In genomic region chr10:80575925-80576324, GRCm38 (mm10) we compare ENCODE assay signal across 9 mouse cellular contexts. TPM values are rescaled to one million over a fixed set of nuclear protein-coding genes. Genes with fewer than 3 reads are reported as not detected.
DNase-seq lines count a peak whose midpoint lies in the region; ATAC-seq lines count a peak whose summit lies in the region.
"Had no signal": no experiment of that assay in that cellular context is flagged by ENCODE, and none has a peak within 500 bp of the region (broad histone marks: within the 10 kb centered on the region; RNA-seq: fewer than 3 reads in every experiment).

No protein-coding gene starts in this region.

- H3K9ac ChIP-seq in embryonic facial prominence, embryonic 11.5 days (replicated peaks; ENCODE audit: low read length): peak overlapping the region; percentile 73
- peak overlapping the region; percentile 80 for H3K9ac ChIP-seq in hindbrain, embryonic 14.5 days
- H3K9ac ChIP-seq in midbrain, embryonic 16.5 days (ENCODE audit: low read depth, low read length): peak overlapping the region; percentile 87

- no peak overlapping the region for H3K27ac ChIP-seq in embryonic facial prominence, embryonic 11.5 days (replicated peaks; ENCODE audit: low read depth, low read length)
- H3K27ac ChIP-seq in hindbrain, embryonic 14.5 days: no peak overlapping the region
- no peak overlapping the region for H3K27ac ChIP-seq in midbrain, embryonic 16.5 days (ENCODE audit: low read length)

- H3K36me3 ChIP-seq in embryonic facial prominence, embryonic 11.5 days (replicated peaks; ENCODE audit: control insufficient read depth, insufficient read depth, low read depth, low read length): no peaks in the 10 kb centered on the region
- no peaks in the 10 kb centered on the region for H3K36me3 ChIP-seq in hindbrain, embryonic 14.5 days (replicated peaks; ENCODE audit: control insufficient read depth, insufficient read depth)
- H3K36me3 ChIP-seq in midbrain, embryonic 16.5 days (ENCODE audit: control insufficient read depth, insufficient read depth, low read length): no peaks in the 10 kb centered on the region

- H3K4me3 ChIP-seq in embryonic facial prominence, embryonic 11.5 days (ENCODE audit: low read depth, low read length): peak overlapping the region; percentile 78
- peak overlapping the region; percentile 83 for H3K4me3 ChIP-seq in hindbrain, embryonic 14.5 days (replicated peaks; ENCODE audit: low read length)
- peak overlapping the region; percentile 83 for H3K4me3 ChIP-seq in midbrain, embryonic 16.5 days (ENCODE audit: low read depth, low read length)

- no peaks in the 10 kb centered on the region for H3K27me3 ChIP-seq in embryonic facial prominence, embryonic 11.5 days (ENCODE audit: control insufficient read depth, insufficient read depth, low read length)
- H3K27me3 ChIP-seq in hindbrain, embryonic 14.5 days (ENCODE audit: control insufficient read depth, insufficient read depth, low read length): no peaks in the 10 kb centered on the region
- H3K27me3 ChIP-seq in midbrain, embryonic 16.5 days (ENCODE audit: control insufficient read depth, insufficient read depth, low read depth, low read length): no peaks in the 10 kb centered on the region

- no peaks in the 10 kb centered on the region for H3K9me3 ChIP-seq in embryonic facial prominence, embryonic 11.5 days (replicated peaks; ENCODE audit: control insufficient read depth, low read length)
- H3K9me3 ChIP-seq in hindbrain, embryonic 14.5 days (ENCODE audit: control insufficient read depth, low read length): no peaks in the 10 kb centered on the region
- no peaks in the 10 kb centered on the region for H3K9me3 ChIP-seq in midbrain, embryonic 16.5 days (replicated peaks; ENCODE audit: control insufficient read depth, low read length, poor library complexity, severe bottlenecking)

- peak overlapping the region; percentile 98 for H3K4me2 ChIP-seq in embryonic facial prominence, embryonic 11.5 days (ENCODE audit: low read depth, low read length)
- H3K4me2 ChIP-seq in hindbrain, embryonic 14.5 days (replicated peaks): peak overlapping the region; percentile 88
- H3K4me2 ChIP-seq in midbrain, embryonic 16.5 days (ENCODE audit: low read length): peak overlapping the region; percentile 88

- DNase-seq in layer of hippocampus, postnatal 10 days (ENCODE audit: low spot score in 2 of 2): peak; percentile 8 to 31
- no peak for DNase-seq in layer of hippocampus, adult 18-20 months (ENCODE audit: low spot score in 2 of 2)
- no peak for DNase-seq in embryonic facial prominence, embryonic 11.5 days (ENCODE audit: low spot score)
- no peak for DNase-seq in hindbrain, embryonic 14.5 days (ENCODE audit: low spot score)
- DNase-seq in adrenal gland, postnatal 14 days: no peak
- no peak for DNase-seq in urinary bladder, postnatal 14 days (ENCODE audit: low spot score)
- DNase-seq in frontal cortex, postnatal 25 days (ENCODE audit: low spot score in 2 of 2): no peak

- peaks cover 5% of the 10 kb centered on the region for H3K4me1 ChIP-seq in embryonic facial prominence, embryonic 11.5 days (ENCODE audit: control insufficient read depth, insufficient read depth, low read length)
- H3K4me1 ChIP-seq in hindbrain, embryonic 14.5 days (replicated peaks; ENCODE audit: control insufficient read depth, insufficient read depth, low read length): peaks cover 35% of the 10 kb centered on the region
- H3K4me1 ChIP-seq in midbrain, embryonic 16.5 days (ENCODE audit: control insufficient read depth, insufficient read depth, low read length): peaks cover 29% of the 10 kb centered on the region

- ATAC-seq in embryonic facial prominence, embryonic 11.5 days (replicated peaks; ENCODE audit: insufficient number of reproducible peaks, low FRiP score, low TSS enrichment, low read depth): no peak
- ATAC-seq in hindbrain, embryonic 14.5 days (ENCODE audit: low FRiP score): no peak
- ATAC-seq in midbrain, embryonic 16.5 days: no peak

- WGBS in embryonic facial prominence, embryonic 11.5 days: 16% methylated on average over 17 of the region's 17 CpGs
- 19% methylated on average over 17 of the region's 17 CpGs for WGBS in hindbrain, embryonic 14.5 days
- WGBS in midbrain, embryonic 16.5 days: 20% methylated on average over 17 of the region's 17 CpGs

RNA-seq across cellular contexts. Expression of gene Klf16, which starts 1.2 kb away (rescaled TPM):
- 10 to 100 TPM; 41.8 to 43.6 TPM for total RNA-seq in layer of hippocampus, postnatal 10 days (2021)
- total RNA-seq in layer of hippocampus, adult 18-20 months (2021): 10 to 100 TPM; 57.3 to 62.1 TPM
- 4.5 and 5.5 TPM in 2 replicates for polyA plus RNA-seq in embryonic facial prominence, embryonic 11.5 days (2014; fragmentation: Nextera tagmentation; extraction: Ambion mirVana)
- polyA plus RNA-seq in hindbrain, embryonic 14.5 days (2014; fragmentation: Nextera tagmentation; extraction: Ambion mirVana): 5.1 and 5.3 TPM in 2 replicates
- 4.9 and 5.5 TPM in 2 replicates for polyA plus RNA-seq in midbrain, embryonic 16.5 days (2015; fragmentation: Nextera tagmentation; extraction: Ambion mirVana)
- 10.1 and 11.6 TPM in 2 replicates for total RNA-seq in adrenal gland, postnatal 14 days (2021)

RNA-seq across cellular contexts. Expression of gene Abhd17a, which starts 14.2 kb away (rescaled TPM):
- 100 to 1,000 TPM; 179 to 191 TPM for total RNA-seq in layer of hippocampus, postnatal 10 days (2021)
- 100 to 1,000 TPM; 166 to 168 TPM for total RNA-seq in layer of hippocampus, adult 18-20 months (2021)
- polyA plus RNA-seq in embryonic facial prominence, embryonic 11.5 days (2014; fragmentation: Nextera tagmentation; extraction: Ambion mirVana): 94.8 and 111 TPM in 2 replicates
- 157 and 174 TPM in 2 replicates for polyA plus RNA-seq in hindbrain, embryonic 14.5 days (2014; fragmentation: Nextera tagmentation; extraction: Ambion mirVana)
- 97.0 and 108 TPM in 2 replicates for polyA plus RNA-seq in midbrain, embryonic 16.5 days (2015; fragmentation: Nextera tagmentation; extraction: Ambion mirVana)
- 97.7 and 98.7 TPM in 2 replicates for total RNA-seq in adrenal gland, postnatal 14 days (2021)

RNA-seq across cellular contexts. Expression of gene Rexo1, which starts 14.6 kb away (rescaled TPM):
- total RNA-seq in layer of hippocampus, postnatal 10 days (2021): 10 to 100 TPM; 49.5 to 53.9 TPM
- 10 to 100 TPM; 44.8 to 48.1 TPM for total RNA-seq in layer of hippocampus, adult 18-20 months (2021)
- polyA plus RNA-seq in embryonic facial prominence, embryonic 11.5 days (2014; fragmentation: Nextera tagmentation; extraction: Ambion mirVana): 17.1 and 20.6 TPM in 2 replicates
- 29.0 and 30.8 TPM in 2 replicates for polyA plus RNA-seq in hindbrain, embryonic 14.5 days (2014; fragmentation: Nextera tagmentation; extraction: Ambion mirVana)
- 26.9 and 27.6 TPM in 2 replicates for polyA plus RNA-seq in midbrain, embryonic 16.5 days (2015; fragmentation: Nextera tagmentation; extraction: Ambion mirVana)
- total RNA-seq in adrenal gland, postnatal 14 days (2021): 40.9 and 46.4 TPM in 2 replicates

RNA-seq across cellular contexts. Expression of gene Scamp4, which starts 26.7 kb away (rescaled TPM):
- 10 to 100 TPM; 34.9 to 42.9 TPM for total RNA-seq in layer of hippocampus, postnatal 10 days (2021)
- total RNA-seq in layer of hippocampus, adult 18-20 months (2021): 10 to 100 TPM; 43.9 to 54.4 TPM
- 62.4 and 64.9 TPM in 2 replicates for polyA plus RNA-seq in embryonic facial prominence, embryonic 11.5 days (2014; fragmentation: Nextera tagmentation; extraction: Ambion mirVana)
- polyA plus RNA-seq in hindbrain, embryonic 14.5 days (2014; fragmentation: Nextera tagmentation; extraction: Ambion mirVana): 63.1 and 64.5 TPM in 2 replicates
- 61.2 and 64.3 TPM in 2 replicates for polyA plus RNA-seq in midbrain, embryonic 16.5 days (2015; fragmentation: Nextera tagmentation; extraction: Ambion mirVana)
- total RNA-seq in adrenal gland, postnatal 14 days (2021): 44.2 and 50.5 TPM in 2 replicates

RNA-seq across cellular contexts. Expression of gene Adat3, which starts 26.8 kb away (rescaled TPM):
- 1 to 10 TPM; 2.1 to 4.5 TPM for total RNA-seq in layer of hippocampus, postnatal 10 days (2021)
- total RNA-seq in layer of hippocampus, adult 18-20 months (2021): 1 to 10 TPM; 1.7 to 3.4 TPM
- 5.7 and 5.8 TPM in 2 replicates for polyA plus RNA-seq in embryonic facial prominence, embryonic 11.5 days (2014; fragmentation: Nextera tagmentation; extraction: Ambion mirVana)
- polyA plus RNA-seq in hindbrain, embryonic 14.5 days (2014; fragmentation: Nextera tagmentation; extraction: Ambion mirVana): 5.2 and 5.6 TPM in 2 replicates
- 4.5 and 6.2 TPM in 2 replicates for polyA plus RNA-seq in midbrain, embryonic 16.5 days (2015; fragmentation: Nextera tagmentation; extraction: Ambion mirVana)
- 3.1 and 4.9 TPM in 2 replicates for total RNA-seq in adrenal gland, postnatal 14 days (2021)
- total RNA-seq: neutrophil, adult 5-6 weeks had no signal

Comparison
In these comparisons a context has a peak if more than half of its experiments do, and no peak if none do; other contexts are left out.
1. DNase-seq: peak in layer of hippocampus, postnatal 10 days (2 of 2); none in layer of hippocampus, adult 18-20 months (0 of 2), embryonic facial prominence, embryonic 11.5 days (single experiment), hindbrain, embryonic 14.5 days (single experiment), adrenal gland, postnatal 14 days (single experiment), urinary bladder, postnatal 14 days (single experiment) and frontal cortex, postnatal 25 days (0 of 2).
2. Peak in every context shown above with its lines, with median percentiles within 50 percentile points of each other: H3K4me2 ChIP-seq, H3K4me3 ChIP-seq and H3K9ac ChIP-seq.